Mouse (Mus musculus): ENCODE data around the gene Afdn.

DNA sequence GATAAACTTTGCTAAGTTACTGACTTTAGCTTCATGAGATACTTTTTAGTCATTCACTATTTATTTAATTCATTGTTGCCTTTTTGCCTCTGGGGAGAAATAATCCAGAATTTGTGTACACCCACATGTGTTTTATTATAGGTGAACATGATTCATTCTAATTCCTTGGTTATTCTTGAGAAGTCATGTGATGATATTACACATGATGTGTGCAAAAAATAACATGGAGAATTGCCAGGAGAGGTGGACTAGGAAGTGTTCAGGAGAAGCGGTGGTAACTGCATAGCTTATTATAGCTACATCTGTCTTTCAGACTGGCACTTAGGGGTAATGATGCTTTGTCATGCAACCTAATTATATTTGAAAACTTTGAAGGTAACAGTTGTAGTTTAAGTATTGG, 3.5 kb downstream of the Afdn start:
- TF ChIP-seq CTCF (IDR thresholded peaks at IDR 0.05; ENCODE audit: borderline replicate concordance, control insufficient read depth, extremely low read depth, insufficient read depth, low read length, poor library complexity), result no peak
- no peak for TF ChIP-seq POLR2A (IDR thresholded peaks at IDR 0.05; ENCODE audit: control insufficient read depth, extremely low read depth, insufficient read depth, low read length, poor library complexity)

All from thymus, adult 2 months (tissue).